Mouse (Mus musculus) spleen, adult 2 months (tissue): Measurements from ENCODE around the gene Bub1b. TPM values are rescaled to one million over a fixed set of nuclear protein-coding genes. Genes with fewer than 3 reads are reported as not detected.

ENCODE experiments used
- DNase-seq, 2 experiments: peaks; one replicate each; pipeline versions ENCODE4 v3.0.0 to v3.0.0-alpha.2; 2012 to 2021; ENCODE audit warnings: low spot score in 2 of 2, low read depth in 1 of 2
- H3K27ac ChIP-seq: fragments of 200-500 bp; 2 replicates; pipeline ENCODE4 v1.5.1; 2012; ENCODE audit warnings: low read length, inconsistent platforms; ENCODE audit not compliant: insufficient read depth
- H3K27me3 ChIP-seq: fragments of 200-500 bp; 2 replicates; pipeline ENCODE4 v1.6.1; 2012; ENCODE audit warnings: mild to moderate bottlenecking, moderate library complexity, low read length, inconsistent platforms; ENCODE audit not compliant: control insufficient read depth, insufficient read depth
- H3K36me3 ChIP-seq: fragments of 200-500 bp; 2 replicates; pipeline ENCODE4 v1.6.1; 2012; ENCODE audit warnings: mild to moderate bottlenecking, low read length, inconsistent platforms; ENCODE audit not compliant: control insufficient read depth, insufficient read depth
- H3K4me1 ChIP-seq: fragments of 200-500 bp; 2 replicates; pipeline ENCODE4 v1.6.1; 2011; ENCODE audit warnings: inconsistent platforms; ENCODE audit not compliant: control insufficient read depth, insufficient read depth, insufficient read length
- H3K4me3 ChIP-seq: fragments of 200-500 bp; 2 replicates; pipeline ENCODE4 v1.5.1; 2011; ENCODE audit warnings: mild to moderate bottlenecking, inconsistent platforms; ENCODE audit not compliant: insufficient read depth, insufficient read length; ENCODE audit errors: extremely low read depth
- CTCF ChIP-seq: fragments of 200-500 bp; IDR thresholded peaks from 2 replicates; pipeline ENCODE4 v1.5.1; 2011; ENCODE audit warnings: mild to moderate bottlenecking, inconsistent platforms; ENCODE audit not compliant: insufficient read depth, insufficient read length, insufficient replicate concordance; ENCODE audit errors: extremely low read depth
- POLR2A ChIP-seq: fragments of 200-500 bp; IDR thresholded peaks from 2 replicates; pipeline ENCODE4 v1.6.1; 2011; ENCODE audit warnings: low read depth, low read length, inconsistent platforms
- WGBS: fragments of 180-500 bp; shearing (Covaris S2); methylation state at CpG from one replicate; pipeline ENCODE4 v1.1.7; 2018; 5-methylcytosine and 5-hydroxymethylcytosine counted together
- polyA plus RNA-seq: library from polyadenylated mRNA; depleted of rRNA; stranded (reverse); fragments of >200 nt; gene quantifications from 2 replicates; pipeline ENCODE4 v1.2.3, GENCODE M21; 2012

Bub1b gene
- polyA plus RNA-seq, 1 experiment: 5.0 TPM

GRCm38 (mm10) chr2:118562015-118562414 lies 36.0 kb upstream of the Bub1b start:
- no peak overlapping the region for H3K4me3 ChIP-seq
- 66% methylated on average over 4 of the region's 4 CpGs for WGBS
- DNase-seq: peak in 1 of 2 experiments; percentile 46
- H3K36me3 ChIP-seq: no peaks in the 10 kb centered on the region; the same call in 1 of the 2 replicates
- TF ChIP-seq POLR2A: no peak
- TF ChIP-seq CTCF: no peak
- peak overlapping the region; percentile 72 for H3K27ac ChIP-seq
- peaks cover 12% of the 10 kb centered on the region for H3K4me1 ChIP-seq
- H3K27me3 ChIP-seq: no peaks in the 10 kb centered on the region

GRCm38 (mm10) chr2:118562431-118562830 lies 35.6 kb upstream of the Bub1b start:
- Histone ChIP-seq H3K36me3 (no peaks in the 10 kb centered on the region; the same call in 1 of the 2 replicates), H3K27me3 (no peaks in the 10 kb centered on the region), H3K27ac (peak overlapping the region; percentile 40; the same call in 1 of the 2 replicates), H3K4me3 (no peak overlapping the region), H3K4me1 (peaks cover 12% of the 10 kb centered on the region)
- 26% methylated on average over 3 of the region's 3 CpGs for WGBS
- no peak for TF ChIP-seq CTCF
- TF ChIP-seq POLR2A: no peak
- DNase-seq: no peak

GRCm38 (mm10) chr2:118567179-118567578 lies 30.8 kb upstream of the Bub1b start:
- no peaks in the 10 kb centered on the region; the same call in 1 of the 2 replicates for H3K4me1 ChIP-seq
- DNase-seq: no peak
- TF ChIP-seq CTCF (no peak), POLR2A (no peak)
- 72% methylated on average over 8 of the region's 8 CpGs for WGBS
- no peaks in the 10 kb centered on the region for H3K36me3 ChIP-seq
- no peak overlapping the region for H3K27ac ChIP-seq
- H3K4me3 ChIP-seq: no peak overlapping the region
- H3K27me3 ChIP-seq: no peaks in the 10 kb centered on the region

GRCm38 (mm10) chr2:118570939-118571338 lies 27.1 kb upstream of the Bub1b start:
- no peaks in the 10 kb centered on the region for H3K27me3 ChIP-seq
- H3K27ac ChIP-seq: no peak overlapping the region
- H3K36me3 ChIP-seq: no peaks in the 10 kb centered on the region
- TF ChIP-seq POLR2A (no peak), CTCF (no peak)
- no peaks in the 10 kb centered on the region; the same call in 1 of the 2 replicates for H3K4me1 ChIP-seq
- no peak overlapping the region for H3K4me3 ChIP-seq
- WGBS: 69% methylated on average over 2 of the region's 2 CpGs
- no peak for DNase-seq

- TF ChIP-seq CTCF: no peak
- no peak for TF ChIP-seq POLR2A
- WGBS: 75% methylated on average over 9 of the region's 9 CpGs
- no peaks in the 10 kb centered on the region for H3K27me3 ChIP-seq
- no peaks in the 10 kb centered on the region for H3K36me3 ChIP-seq
- H3K4me1 ChIP-seq: no peaks in the 10 kb centered on the region
- DNase-seq: no peak
- no peak overlapping the region for H3K4me3 ChIP-seq
- H3K27ac ChIP-seq: no peak overlapping the region
Measured at GRCm38 (mm10) chr2:118572183-118572836, 25.7 kb upstream of the Bub1b start.

GRCm38 (mm10) chr2:118573135-118573534 lies 24.9 kb upstream of the Bub1b start:
- H3K4me3 ChIP-seq: no peak overlapping the region
- no peaks in the 10 kb centered on the region for H3K4me1 ChIP-seq
- no peaks in the 10 kb centered on the region for H3K27me3 ChIP-seq
- WGBS: 49% methylated on average over 3 of the region's 3 CpGs
- no peak overlapping the region for H3K27ac ChIP-seq
- H3K36me3 ChIP-seq: no peaks in the 10 kb centered on the region
- no peak for DNase-seq
- no peak for TF ChIP-seq POLR2A
- TF ChIP-seq CTCF: no peak

GRCm38 (mm10) chr2:118586013-118586412 lies 12.0 kb upstream of the Bub1b start:
- TF ChIP-seq POLR2A (no peak), CTCF (no peak)
- H3K36me3 ChIP-seq: no peaks in the 10 kb centered on the region
- no peaks in the 10 kb centered on the region for H3K27me3 ChIP-seq
- H3K4me1 ChIP-seq: no peaks in the 10 kb centered on the region
- WGBS: 92% methylated on average over 5 of the region's 5 CpGs
- H3K27ac ChIP-seq: no peak overlapping the region
- no peak overlapping the region for H3K4me3 ChIP-seq
- no peak for DNase-seq
